In the genomic region with DNA sequence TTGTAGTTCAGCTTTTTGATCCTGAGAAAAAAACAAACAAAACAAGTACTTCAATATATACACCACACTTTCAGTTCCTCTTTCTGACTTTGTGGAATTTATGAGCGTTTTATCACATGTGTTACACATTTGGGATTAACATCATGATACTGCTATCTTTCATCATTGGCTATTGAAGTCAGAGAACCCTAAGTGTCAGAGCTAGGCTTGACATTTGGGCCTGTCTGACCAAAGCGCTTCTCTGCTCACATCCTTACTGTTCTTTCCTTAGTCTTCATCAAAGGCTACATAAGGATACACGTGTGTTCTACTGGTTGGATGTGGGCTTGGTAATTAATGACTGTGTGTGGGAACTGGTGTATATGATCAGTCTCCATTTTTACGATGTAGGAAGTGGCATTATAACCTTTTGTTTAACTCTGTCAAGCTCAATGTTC, we compare ENCODE assay signal across 1 mouse cellular context.
TF ChIP-seq lines count a peak whose summit lies in the region.

No protein-coding gene starts in this region.

TF ChIP-seq in MEL, 35 proteins besides CTCF, POLR2A, EP300 and RAD21:
- TF ChIP-seq MAX (IDR thresholded peaks at IDR 0.05; ENCODE audit: low read length) (peak; percentile 78), ZMIZ1 (IDR thresholded peaks at IDR 0.05; ENCODE audit: low read depth, low read length) (no peak), GABPA (IDR thresholded peaks at IDR 0.05; ENCODE audit: low read depth, low read length) (no peak), ZKSCAN1 (IDR thresholded peaks at IDR 0.05; ENCODE audit: low read depth, low read length) (no peak), KAT2A (conservative IDR thresholded peaks at IDR 0.05; ENCODE audit: low read depth, low read length) (no peak), USF2 (IDR thresholded peaks at IDR 0.05; ENCODE audit: borderline replicate concordance in 1 of 2, insufficient read depth in 1 of 2, low read depth in 1 of 2, low read length in 2 of 2) (no peak), TCF12 (IDR thresholded peaks at IDR 0.05; ENCODE audit: low read depth, low read length) (peak; percentile 84), POLR2AphosphoS2 (IDR thresholded peaks at IDR 0.05; ENCODE audit: low read length) (peak; percentile 61; the same call in 1 of the 2 replicates), SMC3 (IDR thresholded peaks at IDR 0.05; ENCODE audit: low read depth, low read length) (no peak), MAFK (IDR thresholded peaks at IDR 0.05; ENCODE audit: borderline replicate concordance, low read depth, low read length) (no peak), E2F4 (IDR thresholded peaks at IDR 0.05; ENCODE audit: borderline replicate concordance, low read depth, low read length) (no peak), SIN3A (IDR thresholded peaks at IDR 0.05; ENCODE audit: low read length) (peak; percentile 91), BHLHE40 (IDR thresholded peaks at IDR 0.05; ENCODE audit: borderline replicate concordance, low read depth, low read length) (no peak; the same call in 1 of the 2 replicates), MAZ (IDR thresholded peaks at IDR 0.05; ENCODE audit: low read depth, low read length) (no peak), UBTF (IDR thresholded peaks at IDR 0.05; ENCODE audit: borderline replicate concordance, insufficient read depth, low read depth, low read length) (no peak), MXI1 (IDR thresholded peaks at IDR 0.05; ENCODE audit: low read depth, low read length) (peak; percentile 92), ZNF384 (IDR thresholded peaks at IDR 0.05; ENCODE audit: low read depth, low read length) (no peak; the same call in 1 of the 2 replicates), MEF2A (IDR thresholded peaks at IDR 0.05; ENCODE audit: extremely low read depth, insufficient replicate concordance, low read depth, low read length, poor library complexity, severe bottlenecking) (no peak), CHD2 (IDR thresholded peaks at IDR 0.05; ENCODE audit: low read length) (no peak; the same call in 1 of the 2 replicates), POLR2AphosphoS5 (IDR thresholded peaks at IDR 0.05; ENCODE audit: borderline replicate concordance, low read depth, low read length) (no peak), MYB (IDR thresholded peaks at IDR 0.05; ENCODE audit: low read depth, low read length) (no peak), TBP (IDR thresholded peaks at IDR 0.05; ENCODE audit: low read depth, low read length) (no peak; the same call in none of the 2 replicates), RCOR1 (IDR thresholded peaks at IDR 0.05; ENCODE audit: low read depth, low read length) (no peak), NELFE (IDR thresholded peaks at IDR 0.05; ENCODE audit: low read depth, low read length) (peak; percentile 34), GATA1 (IDR thresholded peaks at IDR 0.05; ENCODE audit: low read depth, low read length) (peak; percentile 93), USF1 (IDR thresholded peaks at IDR 0.05; ENCODE audit: low read depth, low read length) (no peak), TAL1 (IDR thresholded peaks at IDR 0.05; ENCODE audit: low read length) (peak; percentile 49), ZC3H11A (IDR thresholded peaks at IDR 0.05; ENCODE audit: low read depth, low read length) (no peak), MYC (IDR thresholded peaks at IDR 0.05; ENCODE audit: low read depth, low read length) (peak; percentile 79), ELF1 (IDR thresholded peaks at IDR 0.05; ENCODE audit: low read depth, low read length) (peak; percentile 15; the same call in 1 of the 2 replicates), ETS1 (IDR thresholded peaks at IDR 0.05; ENCODE audit: low read depth, low read length) (peak; percentile 83), NRF1 (IDR thresholded peaks at IDR 0.05; ENCODE audit: insufficient read depth, low read depth, low read length, poor library complexity, severe bottlenecking) (no peak), JUND (IDR thresholded peaks at IDR 0.05; ENCODE audit: low read depth, low read length) (no peak), HCFC1 (IDR thresholded peaks at IDR 0.05; ENCODE audit: low read depth, low read length) (no peak), CHD1 (IDR thresholded peaks at IDR 0.05; ENCODE audit: low read depth, low read length) (0 out of 2 replicates have a peak, but pooled peaks have one; percentile 60)
